Mouse (Mus musculus): ENCODE results near the gene Pitpnb. TPM values are rescaled to one million over a fixed set of nuclear protein-coding genes. Genes with fewer than 3 reads are reported as not detected.

Pitpnb gene
- polyA plus RNA-seq, 1 experiment from 2014 or later, result 93.9 TPM

DNA sequence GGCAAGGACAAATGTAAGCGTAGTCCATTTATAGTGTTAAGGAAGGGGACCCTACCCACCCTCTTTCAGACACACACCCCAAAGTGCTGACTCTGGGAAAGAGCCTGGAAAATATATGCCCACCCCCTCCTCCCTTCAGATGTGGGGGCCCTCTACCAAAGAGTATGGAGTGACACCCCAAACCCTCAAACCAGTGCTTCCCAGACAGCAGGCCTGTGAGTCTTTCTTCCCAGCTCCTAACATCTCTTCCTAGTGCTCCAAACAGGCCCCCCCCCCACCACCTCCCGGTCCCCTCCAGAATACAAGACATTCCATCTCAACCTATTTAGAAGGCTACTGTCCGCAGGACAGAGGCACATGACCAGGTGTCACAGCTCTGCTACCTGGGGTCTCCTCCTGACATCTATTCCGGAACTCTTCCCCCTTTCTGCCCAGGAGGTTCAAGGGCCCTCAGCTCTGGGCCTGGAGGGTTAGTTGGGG, 84.2 kb downstream of the Pitpnb start:
- Histone ChIP-seq H3K9me3 (ENCODE audit: control insufficient read depth, low read length) (no peaks in the 10 kb centered on the region), H3K4me2 (ENCODE audit: low read length) (peak overlapping the region; percentile 67), H3K4me3 (ENCODE audit: low read length) (no peak overlapping the region), H3K27me3 (replicated peaks; ENCODE audit: control insufficient read depth, insufficient read depth, low read length) (no peaks in the 10 kb centered on the region), H3K27ac (ENCODE audit: low read depth, low read length) (0 out of 2 replicates have a peak overlapping the region, but pooled peaks have one; percentile 6), H3K36me3 (ENCODE audit: control insufficient read depth, insufficient read depth, low read length) (no peaks in the 10 kb centered on the region), H3K4me1 (ENCODE audit: control insufficient read depth, insufficient read depth, low read depth, low read length) (peaks cover 22% of the 10 kb centered on the region), H3K9ac (ENCODE audit: low read depth, low read length) (0 out of 2 replicates have a peak overlapping the region, but pooled peaks have one; percentile 2)
- no peak for ATAC-seq
- WGBS, result 47% methylated on average over 4 of the region's 4 CpGs

DNA sequence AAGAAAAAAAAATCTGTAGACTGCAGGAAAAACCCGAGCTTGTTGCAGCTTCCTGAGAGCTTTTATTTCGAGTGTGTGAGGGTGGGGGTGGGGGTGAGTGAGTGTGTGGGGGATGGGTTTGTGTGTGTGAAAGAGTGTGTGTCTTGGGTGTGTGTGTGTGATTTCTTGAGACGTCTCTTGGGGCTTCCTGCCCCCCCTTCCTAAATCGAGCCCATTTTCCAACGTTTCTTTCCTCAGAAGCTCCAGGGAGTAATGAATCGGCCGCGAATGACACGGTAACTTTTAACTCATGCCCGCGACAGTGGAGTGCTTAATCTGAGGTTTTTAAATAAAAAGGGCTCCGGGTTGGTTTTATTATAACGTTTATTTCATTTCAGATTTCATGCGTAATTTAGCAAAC, 85.0 kb downstream of the Pitpnb start:
- peak overlapping the region; percentile 59; the same call in 1 of the 2 replicates for H3K27ac ChIP-seq (ENCODE audit: low read depth, low read length)
- no peaks in the 10 kb centered on the region for H3K27me3 ChIP-seq (replicated peaks; ENCODE audit: control insufficient read depth, insufficient read depth, low read length)
- peak overlapping the region; percentile 38; the same call in 1 of the 2 replicates for H3K9ac ChIP-seq (ENCODE audit: low read depth, low read length)
- no peak for ATAC-seq
- peak overlapping the region; percentile 67 for H3K4me2 ChIP-seq (ENCODE audit: low read length)
- peak overlapping the region; percentile 91 for H3K4me3 ChIP-seq (ENCODE audit: low read length)
- peaks cover 29% of the 10 kb centered on the region for H3K4me1 ChIP-seq (ENCODE audit: control insufficient read depth, insufficient read depth, low read depth, low read length)
- no peaks in the 10 kb centered on the region for H3K9me3 ChIP-seq (ENCODE audit: control insufficient read depth, low read length)
- H3K36me3 ChIP-seq (ENCODE audit: control insufficient read depth, insufficient read depth, low read length), result no peaks in the 10 kb centered on the region
- under 1% methylated on average over 14 of the region's 14 CpGs for WGBS

DNA sequence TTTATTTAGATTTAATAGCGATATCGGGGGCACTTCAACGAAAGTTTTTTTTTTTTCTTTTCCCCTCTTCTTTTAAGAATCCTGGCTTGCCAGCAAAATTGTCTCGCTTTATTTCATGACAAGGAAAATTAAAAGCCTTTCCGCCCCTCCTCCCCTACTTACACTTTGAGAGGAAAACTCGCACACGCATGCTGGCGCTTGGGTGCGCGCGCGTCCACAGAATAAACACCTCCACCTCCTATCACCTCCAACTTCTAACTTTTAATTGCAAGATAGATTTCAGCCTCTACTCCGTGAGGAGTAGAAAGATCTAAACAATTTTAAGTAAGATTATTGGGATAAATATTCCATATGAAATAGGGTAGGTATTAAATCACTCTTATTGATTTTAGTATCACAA, 85.5 kb downstream of the Pitpnb start:
- H3K4me1 ChIP-seq (ENCODE audit: control insufficient read depth, insufficient read depth, low read depth, low read length), result peaks cover 34% of the 10 kb centered on the region
- H3K27me3 ChIP-seq (replicated peaks; ENCODE audit: control insufficient read depth, insufficient read depth, low read length), result no peaks in the 10 kb centered on the region
- ATAC-seq, result no peak
- no peak overlapping the region; the same call in 1 of the 2 replicates for H3K27ac ChIP-seq (ENCODE audit: low read depth, low read length)
- H3K9me3 ChIP-seq (ENCODE audit: control insufficient read depth, low read length), result no peaks in the 10 kb centered on the region
- H3K9ac ChIP-seq (ENCODE audit: low read depth, low read length), result peak overlapping the region; percentile 91
- no peaks in the 10 kb centered on the region for H3K36me3 ChIP-seq (ENCODE audit: control insufficient read depth, insufficient read depth, low read length)
- peak overlapping the region; percentile 67 for H3K4me2 ChIP-seq (ENCODE audit: low read length)
- 1% methylated on average over 13 of the region's 13 CpGs for WGBS
- H3K4me3 ChIP-seq (ENCODE audit: low read length), result peak overlapping the region; percentile 91

DNA sequence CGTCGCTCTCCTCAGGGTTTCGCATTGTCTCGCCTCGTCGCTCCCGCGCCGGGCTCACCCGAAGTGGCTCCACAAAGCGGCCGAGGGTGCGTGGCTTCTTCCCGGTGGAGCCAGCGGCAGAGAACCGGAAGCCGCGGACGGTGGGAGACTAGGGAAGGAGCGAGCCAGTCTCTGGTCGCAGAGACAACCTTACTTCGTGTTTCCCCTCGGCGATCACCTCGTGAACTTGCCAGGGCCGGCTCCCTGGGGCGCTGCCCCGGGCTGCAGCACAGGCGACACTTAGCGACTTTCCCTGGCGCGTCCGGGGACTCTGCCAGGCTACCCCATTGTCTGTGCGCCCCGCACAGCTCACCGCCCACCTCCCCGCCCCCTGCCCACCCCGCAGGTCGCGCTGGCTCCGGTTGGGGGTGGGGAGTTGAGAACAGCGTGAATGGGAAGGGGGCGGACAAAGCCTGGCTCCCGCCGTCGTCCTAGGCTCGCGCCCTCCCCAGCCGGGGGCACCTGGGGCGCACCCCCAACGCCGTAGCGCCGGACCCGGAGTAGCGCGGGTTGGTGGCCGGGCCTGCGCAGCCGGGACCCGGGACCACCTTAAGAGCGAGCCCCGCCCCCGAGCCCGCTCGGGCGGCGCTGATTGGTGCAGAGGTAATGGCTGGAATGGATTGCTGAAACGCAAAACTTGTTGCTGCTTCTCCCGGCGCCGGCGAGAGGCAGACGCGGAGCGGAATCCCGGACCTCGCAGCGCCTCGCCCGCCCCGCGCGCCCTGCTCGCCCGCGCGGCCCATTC, 86.2 kb downstream of the Pitpnb start, which contains the start of gene Mn1:
Gene Mn1, plus strand, starts transcription at position 772 of the 784 bp plus-strand sequence.
- peaks cover 37% of the 10 kb centered on the region for H3K4me1 ChIP-seq (ENCODE audit: control insufficient read depth, insufficient read depth, low read depth, low read length)
- 0 out of 2 replicates have a peak, but pooled peaks cover 2% of the 10 kb centered on the region for H3K36me3 ChIP-seq (ENCODE audit: control insufficient read depth, insufficient read depth, low read length)
- no peaks in the 10 kb centered on the region for H3K9me3 ChIP-seq (ENCODE audit: control insufficient read depth, low read length)
- H3K4me2 ChIP-seq (ENCODE audit: low read length), result peak within 1 kb of the TSS; percentile 67
- H3K27ac ChIP-seq (ENCODE audit: low read depth, low read length), result peak within 1 kb of the TSS; percentile 92
- H3K4me3 ChIP-seq (ENCODE audit: low read length), result peak within 1 kb of the TSS; percentile 91
- WGBS, result under 1% methylated on average over 79 of the region's 88 CpGs
- peak within 1 kb of the TSS; percentile 91 for H3K9ac ChIP-seq (ENCODE audit: low read depth, low read length)
- peak; percentile 94 for ATAC-seq
- H3K27me3 ChIP-seq (replicated peaks; ENCODE audit: control insufficient read depth, insufficient read depth, low read length), result no peaks in the 10 kb centered on the region

DNA sequence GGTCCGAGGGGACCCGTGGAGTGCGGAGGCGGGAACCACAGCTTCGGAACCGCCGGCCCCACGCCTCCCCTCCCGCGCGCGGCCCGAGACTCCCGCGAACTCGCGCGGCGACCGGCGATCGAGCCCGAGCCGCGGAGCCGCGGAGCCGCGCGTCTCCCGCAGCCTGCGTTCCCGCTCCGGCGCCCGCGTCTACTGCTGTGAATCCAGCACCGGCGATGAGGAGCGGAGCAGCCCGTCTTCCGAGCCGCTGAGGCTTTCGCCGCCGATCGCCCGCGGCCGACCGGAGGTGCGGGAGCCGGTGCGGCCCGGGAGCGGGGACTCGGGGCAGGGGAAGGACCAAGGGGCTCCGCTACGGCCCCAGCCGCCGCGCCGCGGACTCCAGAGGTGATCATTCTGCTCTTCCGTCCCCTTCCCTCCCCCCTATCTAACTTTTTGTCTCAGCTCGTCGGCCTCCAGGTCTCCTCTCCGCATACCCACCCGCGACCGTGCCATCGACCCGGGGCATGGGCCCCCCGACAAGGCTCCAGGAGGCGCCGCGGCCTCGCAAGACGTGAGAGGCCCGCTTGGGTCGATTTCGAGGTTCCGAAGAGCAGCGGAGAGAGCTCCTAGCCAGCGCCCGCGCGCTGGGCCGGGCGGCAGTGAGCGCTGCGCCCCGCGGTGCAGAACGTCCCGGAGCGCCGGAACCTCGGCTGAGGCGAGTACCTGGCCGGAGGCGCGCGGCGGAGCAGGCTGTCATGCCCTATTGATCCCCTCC, 87.0 kb downstream of the Pitpnb start:
- ATAC-seq, result no peak
- 0 out of 2 replicates have a peak, but pooled peaks cover 2% of the 10 kb centered on the region for H3K36me3 ChIP-seq (ENCODE audit: control insufficient read depth, insufficient read depth, low read length)
- peaks cover 37% of the 10 kb centered on the region for H3K4me1 ChIP-seq (ENCODE audit: control insufficient read depth, insufficient read depth, low read depth, low read length)

DNA sequence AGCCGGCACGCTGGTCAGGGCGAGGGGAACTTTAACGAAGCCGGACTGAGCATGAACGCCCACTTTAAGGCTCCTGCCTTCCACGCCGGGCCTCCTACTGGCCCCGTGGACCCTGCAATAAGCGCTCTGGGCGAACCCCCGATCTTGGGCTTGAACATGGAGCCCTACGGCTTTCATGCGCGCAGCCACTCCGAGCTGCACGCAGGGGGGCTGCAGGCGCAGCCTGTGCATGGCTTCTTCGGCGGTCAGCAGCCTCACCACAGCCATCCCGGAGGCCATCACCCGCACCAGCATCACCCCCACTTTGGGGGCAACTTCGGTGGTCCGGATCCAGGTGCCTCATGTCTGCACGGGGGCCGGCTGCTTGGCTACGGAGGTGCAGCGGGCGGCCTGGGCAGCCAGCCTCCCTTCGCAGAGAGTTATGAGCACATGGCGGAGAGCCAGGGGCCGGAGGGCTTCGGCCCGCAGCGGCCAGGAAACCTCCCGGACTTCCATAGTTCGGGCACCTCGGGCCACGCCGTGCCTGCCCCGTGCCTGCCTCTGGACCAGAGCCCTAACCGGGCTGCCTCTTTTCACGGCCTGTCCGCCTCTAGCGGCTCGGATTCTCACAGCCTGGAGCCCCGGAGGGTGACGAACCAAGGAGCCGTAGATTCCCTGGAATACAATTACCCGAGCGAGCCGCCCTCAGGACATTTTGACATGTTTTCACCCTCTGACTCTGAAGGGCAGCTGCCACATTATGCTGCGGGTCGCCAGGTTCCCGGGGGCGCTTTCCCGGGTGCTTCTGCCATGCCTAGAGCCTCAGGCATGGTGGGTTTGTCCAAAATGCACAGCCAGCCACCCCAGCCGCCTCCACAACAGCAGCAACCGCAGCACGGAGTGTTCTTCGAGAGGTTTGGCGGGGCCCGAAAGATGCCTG, 87.9 kb downstream of the Pitpnb start:
- H3K4me1 ChIP-seq (ENCODE audit: control insufficient read depth, insufficient read depth, low read depth, low read length), result peaks cover 37% of the 10 kb centered on the region

More for the DNA sequence above, 87.0 kb downstream of the Pitpnb start:
- peak overlapping the region; percentile 91 for H3K9ac ChIP-seq (ENCODE audit: low read depth, low read length)
- H3K4me3 ChIP-seq (ENCODE audit: low read length), result peak overlapping the region; percentile 91
- peak overlapping the region; percentile 92 for H3K27ac ChIP-seq (ENCODE audit: low read depth, low read length)
- H3K4me2 ChIP-seq (ENCODE audit: low read length), result peak overlapping the region; percentile 67
- under 1% methylated on average over 91 of the region's 105 CpGs for WGBS
- no peaks in the 10 kb centered on the region for H3K27me3 ChIP-seq (replicated peaks; ENCODE audit: control insufficient read depth, insufficient read depth, low read length)
- H3K9me3 ChIP-seq (ENCODE audit: control insufficient read depth, low read length), result no peaks in the 10 kb centered on the region

DNA sequence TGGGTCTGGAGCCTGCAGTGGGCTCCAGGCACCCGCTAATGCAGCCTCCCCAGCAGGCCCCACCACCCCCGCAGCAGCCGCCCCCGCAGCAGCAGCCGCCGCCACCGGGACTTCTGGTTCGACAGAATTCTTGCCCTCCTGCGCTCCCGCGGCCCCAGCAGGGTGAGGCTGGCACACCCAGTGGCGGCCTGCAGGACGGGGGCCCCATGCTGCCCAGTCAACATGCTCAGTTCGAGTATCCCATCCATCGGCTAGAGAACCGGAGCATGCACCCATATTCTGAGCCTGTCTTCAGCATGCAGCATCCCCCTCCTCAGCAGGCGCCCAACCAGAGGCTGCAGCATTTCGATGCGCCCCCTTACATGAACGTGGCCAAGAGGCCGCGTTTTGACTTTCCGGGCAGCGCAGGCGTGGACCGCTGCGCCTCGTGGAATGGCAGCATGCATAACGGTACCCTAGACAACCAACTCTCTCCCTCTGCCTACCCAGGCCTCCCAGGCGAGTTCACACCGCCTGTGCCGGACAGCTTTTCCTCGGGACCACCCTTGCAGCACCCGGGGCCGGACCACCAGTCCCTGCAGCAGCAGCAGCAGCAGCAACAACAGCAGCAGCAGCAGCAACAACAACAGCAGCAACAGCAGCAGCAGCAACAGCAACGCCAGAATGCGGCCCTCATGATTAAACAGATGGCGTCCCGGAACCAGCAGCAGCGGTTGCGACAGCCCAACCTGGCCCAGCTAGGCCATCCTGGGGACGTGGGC, 88.7 kb downstream of the Pitpnb start:
- no peaks in the 10 kb centered on the region for H3K9me3 ChIP-seq (ENCODE audit: control insufficient read depth, low read length)
- no peak for ATAC-seq
- H3K27me3 ChIP-seq (replicated peaks; ENCODE audit: control insufficient read depth, insufficient read depth, low read length), result no peaks in the 10 kb centered on the region
- peak overlapping the region; percentile 67 for H3K4me2 ChIP-seq (ENCODE audit: low read length)
- H3K36me3 ChIP-seq (ENCODE audit: control insufficient read depth, insufficient read depth, low read length), result 0 out of 2 replicates have a peak, but pooled peaks cover 2% of the 10 kb centered on the region
- peak overlapping the region; percentile 91 for H3K9ac ChIP-seq (ENCODE audit: low read depth, low read length)
- peak overlapping the region; percentile 91 for H3K4me3 ChIP-seq (ENCODE audit: low read length)
- peak overlapping the region; percentile 92 for H3K27ac ChIP-seq (ENCODE audit: low read depth, low read length)
- WGBS, result 2% methylated on average over 42 of the region's 42 CpGs
- peaks cover 44% of the 10 kb centered on the region for H3K4me1 ChIP-seq (ENCODE audit: control insufficient read depth, insufficient read depth, low read depth, low read length)

More for the DNA sequence above, 87.9 kb downstream of the Pitpnb start:
- H3K4me2 ChIP-seq (ENCODE audit: low read length), result peak overlapping the region; percentile 67
- 1% methylated on average over 59 of the region's 63 CpGs for WGBS
- peak overlapping the region; percentile 91 for H3K4me3 ChIP-seq (ENCODE audit: low read length)
- H3K27me3 ChIP-seq (replicated peaks; ENCODE audit: control insufficient read depth, insufficient read depth, low read length), result no peaks in the 10 kb centered on the region
- no peaks in the 10 kb centered on the region for H3K9me3 ChIP-seq (ENCODE audit: control insufficient read depth, low read length)
- H3K9ac ChIP-seq (ENCODE audit: low read depth, low read length), result peak overlapping the region; percentile 91
- peak overlapping the region; percentile 92 for H3K27ac ChIP-seq (ENCODE audit: low read depth, low read length)
- 0 out of 2 replicates have a peak, but pooled peaks cover 2% of the 10 kb centered on the region for H3K36me3 ChIP-seq (ENCODE audit: control insufficient read depth, insufficient read depth, low read length)
- ATAC-seq, result no peak
